Mouse (Mus musculus): Measurements from ENCODE around the gene Slx4ip. TPM values are rescaled to one million over a fixed set of nuclear protein-coding genes. Genes with fewer than 3 reads are reported as not detected.

Gene Slx4ip
- polyA plus RNA-seq, 1 experiment = 3.0 TPM

DNA sequence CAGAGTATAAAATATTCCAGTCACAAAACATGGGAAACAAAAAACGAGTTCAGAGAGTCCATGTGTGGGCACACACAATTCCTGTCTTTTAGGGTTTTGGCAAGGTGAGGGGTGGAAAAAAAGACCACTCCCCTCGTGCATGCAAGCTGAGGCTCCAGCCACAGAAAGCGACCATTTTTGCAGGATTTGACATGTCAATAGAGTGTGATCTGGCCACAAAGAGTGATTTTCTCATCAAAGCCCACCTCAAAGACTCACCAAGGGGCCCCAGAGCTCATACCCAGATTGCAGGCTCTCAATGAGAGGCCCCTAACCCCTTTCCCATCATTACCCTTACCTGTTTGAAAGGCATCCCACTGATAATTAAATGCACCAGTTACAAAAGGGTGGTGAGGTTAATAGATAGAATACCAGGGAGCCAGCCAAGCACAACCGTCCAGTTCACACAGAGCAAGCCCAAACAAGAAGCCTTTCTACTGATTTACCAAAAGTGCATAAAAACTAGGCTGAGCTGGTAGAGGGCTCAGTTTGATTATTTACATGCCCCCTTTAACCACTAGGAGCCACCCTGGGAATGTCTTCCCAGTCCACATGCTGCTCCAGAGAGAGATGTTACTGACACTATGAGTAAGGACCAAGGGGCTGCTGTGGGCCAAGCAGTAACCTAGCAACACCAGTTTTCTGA is 219.3 kb downstream of the Slx4ip start:
- DNase-seq = no peak
- 52% methylated on average over 4 of the region's 4 CpGs for WGBS
- Histone ChIP-seq H3K27ac (ENCODE audit: insufficient read depth, low read length) (no peak overlapping the region), H3K27me3 (ENCODE audit: control insufficient read depth, insufficient read depth, low read length) (peaks cover 3% of the 10 kb centered on the region; the same call in 1 of the 2 replicates), H3K4me3 (replicated peaks; ENCODE audit: insufficient read depth, low read depth, low read length) (no peak overlapping the region), H3K4me1 (ENCODE audit: control insufficient read depth, insufficient read depth, low read length) (0 out of 2 replicates have a peak, but pooled peaks cover under 1% of the 10 kb centered on the region)
- TF ChIP-seq CTCF (IDR thresholded peaks at IDR 0.05; ENCODE audit: borderline replicate concordance, insufficient read depth, low read depth, low read length) (no peak), POLR2A (IDR thresholded peaks at IDR 0.05; ENCODE audit: borderline replicate concordance, insufficient read depth, low read length) (no peak)

DNA sequence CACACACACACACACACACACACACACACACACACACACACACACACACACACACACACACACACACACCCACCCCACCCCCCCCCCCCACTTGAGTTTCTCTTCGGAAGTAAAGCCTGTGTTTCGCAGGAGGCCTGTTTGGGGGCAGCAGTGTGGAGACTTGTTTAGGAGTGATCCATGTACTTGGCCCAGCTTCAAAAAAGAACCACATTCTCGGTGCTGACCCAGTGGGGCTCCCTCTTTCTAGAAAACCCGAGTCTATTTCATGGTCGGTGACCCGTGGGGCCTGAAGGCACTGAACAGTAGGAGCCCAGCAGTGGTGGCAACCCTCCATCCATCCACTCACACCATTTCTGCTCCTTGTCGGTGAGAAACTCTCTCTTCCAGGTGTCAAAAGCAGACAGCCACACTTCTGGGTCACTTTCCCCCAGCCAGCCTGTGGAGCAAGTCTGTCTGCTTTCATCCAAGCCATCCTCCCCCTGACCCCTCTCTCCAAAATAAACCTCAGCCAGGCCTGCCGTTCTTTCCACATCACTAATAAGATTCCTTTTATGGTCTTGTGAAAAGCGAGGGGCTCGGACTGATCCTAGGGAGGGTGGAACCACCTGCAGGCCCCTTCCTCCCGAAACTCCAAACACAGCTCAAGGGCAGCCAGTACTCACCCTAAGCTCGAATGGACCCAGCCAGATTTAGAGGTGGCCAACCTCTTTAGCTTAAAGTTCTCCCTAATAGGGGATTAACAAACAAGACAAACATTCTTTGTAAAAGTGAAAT is 222.5 kb downstream of the Slx4ip start:
- no peak overlapping the region for H3K27ac ChIP-seq (ENCODE audit: insufficient read depth, low read length)
- H3K27me3 ChIP-seq (ENCODE audit: control insufficient read depth, insufficient read depth, low read length) = peaks cover 7% of the 10 kb centered on the region; the same call in 1 of the 2 replicates
- DNase-seq = no peak
- 0 out of 2 replicates have a peak, but pooled peaks cover 3% of the 10 kb centered on the region for H3K4me1 ChIP-seq (ENCODE audit: control insufficient read depth, insufficient read depth, low read length)
- H3K4me3 ChIP-seq (replicated peaks; ENCODE audit: insufficient read depth, low read depth, low read length) = no peak overlapping the region
- WGBS = 46% methylated on average over 12 of the region's 12 CpGs
- TF ChIP-seq CTCF (IDR thresholded peaks at IDR 0.05; ENCODE audit: borderline replicate concordance, insufficient read depth, low read depth, low read length) (no peak), POLR2A (IDR thresholded peaks at IDR 0.05; ENCODE audit: borderline replicate concordance, insufficient read depth, low read length) (no peak)

DNA sequence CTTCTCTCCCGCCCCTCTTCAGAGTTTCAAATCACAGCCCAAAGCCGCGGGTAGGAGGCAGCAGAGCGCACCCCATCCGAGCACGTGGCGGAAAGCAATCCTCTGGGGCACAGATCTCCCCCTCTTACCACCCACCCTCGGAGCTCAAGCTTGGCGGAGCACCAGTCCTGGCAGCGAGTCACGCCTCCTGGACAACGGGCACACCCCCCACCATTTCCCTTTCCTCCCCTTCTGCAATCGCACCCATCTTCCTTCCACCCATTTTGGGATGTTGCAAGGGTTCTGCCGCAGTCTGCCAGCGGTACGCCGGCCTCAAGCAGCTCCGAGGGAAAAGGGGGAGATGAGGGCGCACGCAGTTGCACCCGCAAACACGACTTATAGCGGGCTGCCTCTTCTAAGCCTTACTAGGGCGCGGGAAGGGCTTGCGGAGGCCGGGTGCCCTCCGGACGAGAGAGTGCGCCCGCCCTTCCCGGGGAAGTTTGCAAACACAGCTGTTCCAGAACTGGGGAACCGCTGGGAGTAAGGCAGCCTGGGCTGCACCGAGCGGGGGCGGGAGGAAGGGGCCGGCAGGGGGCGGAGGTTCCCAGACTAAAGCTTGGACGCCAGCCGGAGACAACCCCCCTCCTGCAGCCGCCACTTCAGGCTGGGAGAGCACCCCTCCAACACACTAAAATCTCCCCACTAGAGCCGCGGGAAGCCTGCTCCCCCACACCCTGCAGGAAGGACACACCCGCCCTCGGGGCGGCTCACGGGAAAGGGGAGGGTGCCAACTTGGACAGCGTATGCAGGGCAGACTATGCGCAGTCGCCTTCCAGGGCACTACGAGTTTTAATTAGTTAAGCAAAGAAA is 223.5 kb downstream of the Slx4ip start:
- 1% methylated on average over 50 of the region's 51 CpGs for WGBS
- Histone ChIP-seq H3K27ac (ENCODE audit: insufficient read depth, low read length) (no peak overlapping the region), H3K4me1 (ENCODE audit: control insufficient read depth, insufficient read depth, low read length) (0 out of 2 replicates have a peak, but pooled peaks cover 3% of the 10 kb centered on the region)

GRCm38 (mm10) chr2:137115241-137116024 is 224.4 kb downstream of the Slx4ip start:
- WGBS = under 1% methylated on average over 40 of the region's 40 CpGs
- peak in 1 of 2 experiments; percentile 22 for DNase-seq

More for the DNA sequence above, 223.5 kb downstream of the Slx4ip start:
- TF ChIP-seq CTCF (IDR thresholded peaks at IDR 0.05; ENCODE audit: borderline replicate concordance, insufficient read depth, low read depth, low read length) = peak; percentile 41; the same call in 1 of the 2 replicates
- TF ChIP-seq POLR2A (IDR thresholded peaks at IDR 0.05; ENCODE audit: borderline replicate concordance, insufficient read depth, low read length) = no peak
- H3K4me3 ChIP-seq (replicated peaks; ENCODE audit: insufficient read depth, low read depth, low read length) = peak overlapping the region; percentile 42
- DNase-seq = peak; percentile 47 to 49
- H3K27me3 ChIP-seq (ENCODE audit: control insufficient read depth, insufficient read depth, low read length) = peaks cover 7% of the 10 kb centered on the region; the same call in 1 of the 2 replicates

DNA sequence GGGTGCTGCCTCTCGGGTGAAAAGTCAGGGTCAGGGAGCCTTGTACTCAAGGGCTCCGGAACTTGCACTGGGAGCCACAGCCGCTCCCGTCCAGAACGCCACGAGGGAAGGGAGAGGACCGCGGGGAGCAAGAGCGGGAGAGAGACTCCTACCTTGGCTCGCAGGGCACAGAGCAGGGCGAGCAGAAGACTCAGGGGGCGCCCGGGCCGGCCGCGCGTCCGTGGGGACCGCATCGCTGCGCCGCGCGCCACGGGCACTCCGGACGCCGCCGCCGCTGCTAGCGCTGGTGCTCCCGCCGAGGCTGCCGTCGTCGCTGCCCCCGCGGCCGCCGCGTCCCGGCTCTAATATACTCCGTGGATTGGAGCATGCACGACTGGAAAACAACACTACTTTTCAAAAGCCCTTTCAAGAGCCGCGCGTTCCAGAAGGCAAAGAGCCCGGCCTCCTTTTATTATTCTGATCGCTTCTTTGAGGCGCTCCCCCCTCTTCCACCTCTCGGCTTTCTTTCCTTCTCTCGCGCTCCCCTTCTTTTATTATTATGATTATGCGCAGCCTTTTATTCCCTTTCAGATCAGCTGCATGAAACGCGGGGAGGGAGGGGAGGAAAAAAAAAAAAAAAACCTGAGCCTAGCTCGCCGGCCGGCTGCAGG is 225.1 kb downstream of the Slx4ip start, which contains the start of gene Jag1:
Gene Jag1 (minus strand): TSS at position 620 of the 650 bp plus-strand sequence.
- DNase-seq = peak in 1 of 2 experiments; percentile 27
- WGBS = under 1% methylated on average over 59 of the region's 59 CpGs
- Histone ChIP-seq H3K4me3 (replicated peaks; ENCODE audit: insufficient read depth, low read depth, low read length) (peak within 1 kb of the TSS; percentile 54), H3K27ac (ENCODE audit: insufficient read depth, low read length) (no peak within 1 kb of the TSS; the same call in 1 of the 2 replicates), H3K4me1 (ENCODE audit: control insufficient read depth, insufficient read depth, low read length) (0 out of 2 replicates have a peak, but pooled peaks cover 3% of the 10 kb centered on the region), H3K27me3 (ENCODE audit: control insufficient read depth, insufficient read depth, low read length) (peaks cover 7% of the 10 kb centered on the region; the same call in 1 of the 2 replicates)
- TF ChIP-seq CTCF (IDR thresholded peaks at IDR 0.05; ENCODE audit: borderline replicate concordance, insufficient read depth, low read depth, low read length) = no peak
- TF ChIP-seq POLR2A (IDR thresholded peaks at IDR 0.05; ENCODE audit: borderline replicate concordance, insufficient read depth, low read length) = no peak

More at GRCm38 (mm10) chr2:137115241-137116024, 224.4 kb downstream of the Slx4ip start:
- peak overlapping the region; percentile 42 for H3K4me3 ChIP-seq (replicated peaks; ENCODE audit: insufficient read depth, low read depth, low read length)
- H3K4me1 ChIP-seq (ENCODE audit: control insufficient read depth, insufficient read depth, low read length) = 0 out of 2 replicates have a peak, but pooled peaks cover 3% of the 10 kb centered on the region
- peaks cover 7% of the 10 kb centered on the region; the same call in 1 of the 2 replicates for H3K27me3 ChIP-seq (ENCODE audit: control insufficient read depth, insufficient read depth, low read length)
- H3K27ac ChIP-seq (ENCODE audit: insufficient read depth, low read length) = no peak overlapping the region
- no peak for TF ChIP-seq POLR2A (IDR thresholded peaks at IDR 0.05; ENCODE audit: borderline replicate concordance, insufficient read depth, low read length)
- TF ChIP-seq CTCF (IDR thresholded peaks at IDR 0.05; ENCODE audit: borderline replicate concordance, insufficient read depth, low read depth, low read length) = no peak

DNA sequence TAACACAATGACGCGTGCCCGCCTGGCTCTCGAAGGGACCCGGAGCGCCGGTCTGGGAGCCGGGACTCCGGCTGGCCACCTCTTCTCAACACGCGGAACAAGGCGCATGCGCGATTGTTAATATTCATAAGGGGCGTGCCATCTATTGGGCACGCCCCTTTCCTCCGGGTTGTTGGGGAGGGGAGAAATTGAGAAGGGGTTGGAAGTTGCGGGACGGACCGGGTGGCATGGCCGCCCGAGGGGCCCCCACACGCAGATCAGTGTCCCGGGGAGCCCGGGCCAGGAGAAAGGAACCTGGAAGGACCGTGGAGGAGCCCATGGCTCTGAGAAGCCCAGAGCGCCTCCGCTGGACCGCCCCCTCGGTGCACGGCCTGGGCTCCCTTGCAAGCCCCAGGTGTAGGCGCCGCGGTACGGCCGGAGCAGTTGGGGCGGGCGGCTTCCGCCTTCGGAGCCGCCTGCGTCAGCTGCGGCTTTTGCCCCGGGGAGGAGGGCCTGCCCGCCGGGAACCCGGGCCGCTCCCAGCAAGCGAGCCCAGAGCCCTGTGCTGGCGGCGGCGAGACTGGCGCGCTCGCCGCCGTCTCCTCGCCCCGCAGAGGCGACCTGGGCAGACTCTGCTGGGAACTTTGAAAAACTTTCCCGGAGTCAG is 225.8 kb downstream of the Slx4ip start:
- H3K27ac ChIP-seq (ENCODE audit: insufficient read depth, low read length) = no peak overlapping the region; the same call in 1 of the 2 replicates
- TF ChIP-seq POLR2A (IDR thresholded peaks at IDR 0.05; ENCODE audit: borderline replicate concordance, insufficient read depth, low read length) (no peak), CTCF (IDR thresholded peaks at IDR 0.05; ENCODE audit: borderline replicate concordance, insufficient read depth, low read depth, low read length) (no peak)
- H3K4me3 ChIP-seq (replicated peaks; ENCODE audit: insufficient read depth, low read depth, low read length) = peak overlapping the region; percentile 54
- DNase-seq = peak; percentile 54 to 59
- under 1% methylated on average over 61 of the region's 61 CpGs for WGBS
- H3K27me3 ChIP-seq (ENCODE audit: control insufficient read depth, insufficient read depth, low read length) = peaks cover 7% of the 10 kb centered on the region; the same call in 1 of the 2 replicates
- 0 out of 2 replicates have a peak, but pooled peaks cover 3% of the 10 kb centered on the region for H3K4me1 ChIP-seq (ENCODE audit: control insufficient read depth, insufficient read depth, low read length)
